Mouse (Mus musculus): ENCODE data around the gene Lamtor2. TPM values are rescaled to one million over a fixed set of nuclear protein-coding genes. Genes with fewer than 3 reads are reported as not detected.
A peak's percentile ranks its signal among the peaks of the same experiment; 100 is the strongest.

The Lamtor2 gene
- total and polyA plus RNA-seq, 3 experiments, result 125 to 188 TPM; not detected in 1

DNA sequence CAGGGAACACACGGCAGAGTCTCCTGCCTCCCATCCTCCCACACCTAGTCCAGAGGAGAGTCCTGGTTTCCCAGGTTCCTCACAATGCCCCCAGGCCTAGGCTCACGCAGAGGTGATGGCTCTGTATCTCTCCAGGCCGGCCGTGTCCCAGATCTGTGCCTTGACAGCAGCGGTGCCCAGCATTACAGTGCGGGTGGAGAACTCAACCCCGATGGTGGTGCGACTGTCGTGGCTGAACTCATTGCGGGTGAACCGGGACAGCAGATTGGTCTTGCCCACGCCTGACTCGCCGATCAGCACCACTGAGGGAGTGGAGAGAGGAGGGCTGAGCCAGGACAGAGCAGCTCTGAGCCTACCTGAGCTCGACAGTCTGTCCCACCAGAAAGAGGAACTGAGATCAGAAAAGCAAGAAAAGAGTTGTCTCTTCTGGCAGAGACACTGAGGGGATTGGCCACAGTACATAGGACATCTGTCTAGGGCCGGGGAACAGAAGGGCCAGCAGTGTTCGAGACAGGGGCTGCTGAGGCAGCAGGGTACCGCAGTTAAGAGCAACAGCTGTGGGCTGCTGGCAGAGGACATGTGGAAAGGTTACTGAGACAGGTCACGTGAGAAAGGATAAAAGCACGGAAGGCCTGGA lies 7.8 kb downstream of the Lamtor2 start:
- Histone ChIP-seq H3K4me1 (ENCODE audit: control insufficient read depth in 1 of 2, insufficient read depth in 2 of 2, low read length in 2 of 2) (peaks cover 17 to 24% of the 10 kb centered on the region in 2 experiments), H3K9me3 (replicated peaks; ENCODE audit: insufficient read depth, low read length) (no peaks in the 10 kb centered on the region), H3K4me3 (ENCODE audit: control insufficient read depth in 1 of 2, insufficient read depth in 1 of 2, low read depth in 2 of 2, low read length in 2 of 2) (peak overlapping the region; percentile 32 to 33; a peak in 3 of 4 replicates), H3K27ac (ENCODE audit: control insufficient read depth, low read depth, low read length) (no peak overlapping the region), H3K36me3 (ENCODE audit: control insufficient read depth in 1 of 2, insufficient read depth in 2 of 2, low read length in 2 of 2) (peaks cover 0 to 12% of the 10 kb centered on the region in 2 experiments; a peak in 2 of 4 replicates), H3K79me2 (ENCODE audit: control insufficient read depth, insufficient read depth, low read length, poor library complexity) (no peaks in the 10 kb centered on the region), H3K9ac (ENCODE audit: control insufficient read depth, low read depth, low read length, poor library complexity, severe bottlenecking) (peak overlapping the region; percentile 6; the same call in 1 of the 2 replicates), H3K27me3 (ENCODE audit: control insufficient read depth in 1 of 2, insufficient read depth in 2 of 2, low read length in 2 of 2) (no peaks in the 10 kb centered on the region)
- TF ChIP-seq EP300 (IDR thresholded peaks at IDR 0.05; ENCODE audit: low read depth in 1 of 2, low read length in 2 of 2) (peak in 1 of 2 experiments; percentile 27; a peak in 3 of 4 replicates), ZMIZ1 (IDR thresholded peaks at IDR 0.05; ENCODE audit: low read depth, low read length) (no peak), KAT2A (conservative IDR thresholded peaks at IDR 0.05; ENCODE audit: low read depth, low read length) (no peak), GABPA (IDR thresholded peaks at IDR 0.05; ENCODE audit: low read depth, low read length) (no peak), ELF1 (IDR thresholded peaks at IDR 0.05; ENCODE audit: low read depth, low read length) (no peak), ZC3H11A (IDR thresholded peaks at IDR 0.05; ENCODE audit: low read depth, low read length) (no peak), HCFC1 (IDR thresholded peaks at IDR 0.05; ENCODE audit: low read depth, low read length) (no peak)
- DNase-seq (ENCODE audit: low read depth, low spot score), result peak; percentile 75

DNA sequence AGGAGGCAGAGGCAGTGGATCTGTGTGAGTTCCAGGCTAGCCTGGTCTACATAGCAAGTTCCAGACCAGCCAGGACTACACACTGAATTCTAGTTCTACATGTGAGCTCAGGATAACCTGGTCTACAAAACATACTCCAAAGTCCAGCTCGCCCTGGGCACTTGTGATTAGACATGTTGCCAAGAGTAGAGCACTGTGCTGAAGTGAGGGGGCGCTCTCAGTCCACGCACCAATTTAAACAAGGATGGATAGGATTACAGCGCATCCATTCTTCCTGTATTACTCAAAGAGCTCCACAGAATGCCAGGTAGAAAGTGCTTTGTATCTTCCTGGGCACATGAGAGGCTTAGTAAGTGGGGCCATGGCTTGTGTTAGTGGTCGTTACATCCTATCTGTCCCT lies 8.4 kb downstream of the Lamtor2 start:
- Histone ChIP-seq H3K79me2 (ENCODE audit: control insufficient read depth, insufficient read depth, low read length, poor library complexity) (no peaks in the 10 kb centered on the region), H3K9me3 (replicated peaks; ENCODE audit: insufficient read depth, low read length) (no peaks in the 10 kb centered on the region), H3K27ac (ENCODE audit: control insufficient read depth, low read depth, low read length) (no peak overlapping the region), H3K9ac (ENCODE audit: control insufficient read depth, low read depth, low read length, poor library complexity, severe bottlenecking) (peak overlapping the region; percentile 6; the same call in 1 of the 2 replicates), H3K4me1 (ENCODE audit: control insufficient read depth in 1 of 2, insufficient read depth in 2 of 2, low read length in 2 of 2) (peaks cover 17 to 24% of the 10 kb centered on the region in 2 experiments), H3K27me3 (ENCODE audit: control insufficient read depth in 1 of 2, insufficient read depth in 2 of 2, low read length in 2 of 2) (no peaks in the 10 kb centered on the region), H3K4me3 (ENCODE audit: control insufficient read depth in 1 of 2, insufficient read depth in 1 of 2, low read depth in 2 of 2, low read length in 2 of 2) (peak overlapping the region; percentile 32 to 33; a peak in 2 of 4 replicates), H3K36me3 (ENCODE audit: control insufficient read depth in 1 of 2, insufficient read depth in 2 of 2, low read length in 2 of 2) (peaks cover 0 to 12% of the 10 kb centered on the region in 2 experiments; a peak in 2 of 4 replicates)
- peak; percentile 77 for DNase-seq (ENCODE audit: low read depth, low spot score)
- TF ChIP-seq SMC3 (IDR thresholded peaks at IDR 0.05; ENCODE audit: low read depth, low read length) (peak; percentile 49), NRF1 (IDR thresholded peaks at IDR 0.05; ENCODE audit: insufficient read depth, low read depth, low read length, poor library complexity, severe bottlenecking) (no peak), ZC3H11A (IDR thresholded peaks at IDR 0.05; ENCODE audit: low read depth, low read length) (0 out of 2 replicates have a peak, but pooled peaks have one; percentile 27), SIN3A (IDR thresholded peaks at IDR 0.05; ENCODE audit: low read length) (0 out of 2 replicates have a peak, but pooled peaks have one; percentile 2), RAD21 (IDR thresholded peaks at IDR 0.05; ENCODE audit: low read depth, low read length) (peak; percentile 73), UBTF (IDR thresholded peaks at IDR 0.05; ENCODE audit: borderline replicate concordance, insufficient read depth, low read depth, low read length) (no peak), HCFC1 (IDR thresholded peaks at IDR 0.05; ENCODE audit: low read depth, low read length) (no peak), CTCF (IDR thresholded peaks at IDR 0.05 in 2 of 3, conservative IDR thresholded peaks at IDR 0.05 in 1 of 3; ENCODE audit: control insufficient read depth in 1 of 3, insufficient read depth in 1 of 3, low read depth in 2 of 3, low read length in 3 of 3, poor library complexity in 1 of 3, severe bottlenecking in 1 of 3) (peak; percentile 75 to 82 (median 75))

All from MEL (cell line).